Mouse (Mus musculus) heart, postnatal 25 days (tissue): ENCODE results near the gene Map2k5. TPM values are rescaled to one million over a fixed set of nuclear protein-coding genes. Genes with fewer than 3 reads are reported as not detected.

Experiments used
- DNase-seq: peaks from one replicate; pipeline ENCODE4 v3.0.0; 2022; ENCODE audit warnings: low spot score
- intact Hi-C: fragments of 180-260 bp; cut with DNase I; formaldehyde crosslinking; loops from one replicate; pipeline ENCODE4 v1.15.1; 2025
- total RNA-seq, 2 experiments: library from RNA; stranded (reverse); gene quantifications; 2 replicates each; pipeline ENCODE4 v1.2.3; 2021

Gene Map2k5
- total RNA-seq, 2 experiments from 2014 or later, result 18.7 to 19.8 TPM

DNA sequence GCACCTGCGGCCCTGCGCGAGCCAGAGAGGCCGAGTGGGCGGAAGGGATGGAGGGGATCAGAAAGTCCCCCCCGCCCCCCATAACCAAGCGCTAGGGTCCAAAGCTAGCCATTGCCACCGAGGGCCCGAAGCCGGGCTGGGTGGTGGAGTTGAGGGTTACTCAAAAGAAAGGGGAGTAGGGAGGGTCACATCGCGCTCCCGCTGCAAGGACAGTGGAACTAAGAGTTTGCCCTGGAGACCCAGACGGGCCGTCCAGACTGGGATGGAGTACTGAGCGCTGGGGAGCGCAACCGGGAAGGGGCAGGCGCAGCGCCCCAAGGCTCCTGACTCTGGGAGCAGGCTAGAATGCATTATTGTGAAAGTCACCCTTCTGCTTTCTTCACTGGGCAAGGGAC is 228.3 kb downstream of the Map2k5 start:
- DNase-seq, result no peak
- intact Hi-C loops, result no loop called here

DNA sequence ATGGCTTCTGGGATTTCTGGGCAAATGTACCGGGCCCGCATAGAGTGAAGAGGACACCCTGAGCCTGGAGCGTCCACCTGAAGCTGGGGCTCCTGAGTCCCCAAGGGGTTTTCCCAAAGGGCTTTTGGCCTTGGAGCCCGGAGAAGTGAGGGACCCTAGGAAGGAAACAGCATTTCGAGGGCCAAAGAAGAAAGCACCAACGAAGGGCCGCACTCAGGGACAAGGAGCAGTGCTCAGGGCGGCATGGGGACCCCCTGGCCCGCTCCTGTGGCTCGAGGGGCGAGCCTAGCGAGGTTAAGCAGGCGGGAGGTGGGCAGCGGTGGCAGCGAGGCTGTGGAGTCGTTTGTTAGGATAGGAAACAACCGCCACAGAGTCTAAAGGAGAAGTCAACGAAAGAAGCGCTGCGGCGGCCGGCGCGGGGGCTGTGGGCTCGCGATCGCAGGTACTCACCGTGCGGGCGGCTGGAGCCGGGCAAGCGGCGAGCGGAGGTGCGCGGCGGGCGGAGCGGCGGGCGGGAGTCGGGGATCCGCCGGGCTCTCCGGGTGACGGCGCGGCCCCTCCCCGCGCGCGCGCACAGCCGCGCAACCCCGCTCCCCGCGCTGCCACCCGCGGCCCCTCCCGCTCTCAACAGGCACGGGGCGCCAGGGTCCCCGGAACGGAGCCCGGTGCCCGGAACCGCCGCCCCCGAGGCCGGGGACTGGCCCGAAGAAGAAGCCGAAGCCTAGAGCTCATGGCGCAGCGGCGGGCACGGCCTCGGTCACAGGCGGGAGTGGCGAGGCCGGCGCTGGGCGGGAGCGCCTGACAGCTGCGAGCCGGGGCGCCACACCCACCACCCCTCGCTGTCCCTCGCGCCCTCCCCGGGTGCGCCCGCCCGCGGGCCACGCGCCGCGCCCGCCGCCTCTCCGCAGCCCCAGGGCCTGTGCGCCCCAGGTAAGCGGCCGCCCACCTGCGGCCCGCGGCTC is 229.0 kb downstream of the Map2k5 start, which contains the start of gene Skor1:
Skor1 (minus strand) TSS at position 552 of the 962 bp plus-strand sequence.
- intact Hi-C loops, result no loop called here

DNA sequence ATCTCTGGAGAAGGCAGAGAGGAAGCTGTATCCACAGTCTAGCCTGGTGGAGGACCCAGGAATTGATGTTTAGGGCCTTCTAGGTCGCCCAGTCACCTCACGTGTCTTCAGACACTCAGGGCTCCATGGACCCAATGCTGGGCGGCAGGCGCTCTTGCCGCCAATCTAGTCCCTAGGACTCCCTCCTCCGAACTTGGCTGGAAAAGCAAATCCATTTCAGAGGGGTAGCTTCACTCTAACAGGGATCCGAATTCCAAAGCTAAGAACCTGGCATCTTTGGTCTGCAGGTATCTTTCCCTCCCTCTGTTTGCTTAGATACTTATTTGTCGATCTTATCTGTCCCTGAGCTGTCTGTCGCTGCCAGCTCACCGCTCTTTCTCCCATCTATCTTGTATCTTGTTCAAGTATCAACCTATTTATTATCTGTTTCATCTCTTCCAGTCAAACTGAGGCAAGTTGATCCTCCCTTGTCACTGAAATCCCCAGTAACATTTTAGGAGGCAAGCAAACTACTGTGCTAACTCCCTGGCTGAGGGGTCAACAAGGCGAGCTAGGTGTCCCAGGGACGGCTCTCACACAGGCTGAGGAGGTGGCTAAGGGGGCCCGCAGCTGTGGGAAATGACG is 229.8 kb downstream of the Map2k5 start:
- intact Hi-C loops, result no loop called here
- DNase-seq, result no peak

More for the DNA sequence above, 229.0 kb downstream of the Map2k5 start, which contains the start of gene Skor1:
- no peak for DNase-seq

DNA sequence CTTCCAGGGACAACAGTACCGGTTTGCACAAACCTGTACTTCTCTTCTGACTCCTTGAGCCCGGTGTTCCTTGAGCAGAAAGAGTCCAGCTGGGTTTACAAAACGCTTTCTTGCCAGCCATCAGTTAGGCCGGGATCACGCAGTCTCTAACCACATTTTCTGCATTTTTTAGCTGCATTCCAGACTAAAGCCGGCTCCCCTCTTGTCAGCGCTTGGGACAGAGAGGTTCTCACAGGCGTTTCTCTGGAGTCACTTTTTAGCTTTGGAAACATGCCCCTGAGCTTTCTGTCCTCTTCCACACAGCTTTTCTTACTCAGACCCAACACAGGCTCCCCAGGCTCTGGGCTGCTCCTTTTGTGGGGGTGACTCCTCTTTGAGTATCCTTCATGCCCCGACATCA is 230.4 kb downstream of the Map2k5 start:
- DNase-seq, result no peak
- intact Hi-C loops, result no loop called here

DNA sequence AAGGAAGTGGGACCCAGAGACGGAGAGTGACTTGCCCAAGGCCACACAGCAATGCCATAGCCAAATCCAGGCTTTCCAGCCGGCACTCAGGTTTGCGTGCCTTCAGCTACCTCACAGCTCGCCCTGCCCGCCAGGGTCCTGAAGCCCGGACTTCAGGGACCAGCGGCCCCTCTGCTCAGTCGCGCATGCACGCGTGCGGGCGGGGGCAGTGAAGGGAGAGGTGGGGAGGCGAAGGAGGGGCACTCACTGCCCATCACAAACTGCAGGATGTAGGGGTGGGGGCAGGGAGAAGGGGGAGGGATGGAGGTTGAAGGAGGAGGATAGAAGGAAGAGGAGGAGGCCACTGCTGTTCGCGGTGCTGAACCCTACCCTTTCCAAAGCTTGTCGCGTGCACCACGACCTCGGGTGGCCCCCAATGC is 230.8 kb downstream of the Map2k5 start:
- intact Hi-C loops, result no loop called here
- DNase-seq, result no peak

DNA sequence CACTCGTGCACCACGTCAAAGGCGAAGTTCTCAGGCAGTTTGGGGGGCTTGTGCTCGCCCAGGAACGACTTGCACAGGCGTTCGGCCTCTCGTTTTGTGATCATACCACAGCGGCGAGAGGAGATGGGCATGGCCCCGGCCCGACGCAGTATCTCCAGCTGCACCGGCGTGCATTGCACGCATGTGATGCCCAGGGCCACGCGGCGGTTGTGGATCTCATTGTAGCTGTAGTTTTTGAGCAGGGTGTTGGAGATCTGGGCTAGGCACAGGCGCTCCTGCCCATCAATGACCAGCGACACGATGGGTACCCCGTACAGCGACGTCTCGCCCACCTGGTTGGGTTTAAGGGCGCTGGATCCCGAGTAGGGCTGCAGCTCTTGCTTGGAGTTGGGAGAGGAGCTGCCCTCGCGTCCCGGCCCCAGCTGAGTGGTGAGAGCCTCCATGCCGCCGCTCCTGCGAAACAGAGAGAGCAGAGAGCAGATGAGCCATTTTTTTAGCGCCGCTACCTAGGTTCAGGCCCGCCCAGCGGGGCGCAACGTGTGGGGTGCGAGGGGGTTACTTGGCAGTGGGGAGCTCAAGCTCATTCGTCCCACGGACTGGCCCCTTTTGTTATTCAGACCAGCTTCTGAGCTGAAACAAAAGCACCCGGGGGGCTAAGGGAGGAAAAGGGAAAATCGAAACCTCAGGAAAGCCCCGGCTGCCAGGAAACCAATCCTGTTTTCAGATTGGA is 231.4 kb downstream of the Map2k5 start:
- intact Hi-C loops, result no loop called here
- DNase-seq, result no peak

DNA sequence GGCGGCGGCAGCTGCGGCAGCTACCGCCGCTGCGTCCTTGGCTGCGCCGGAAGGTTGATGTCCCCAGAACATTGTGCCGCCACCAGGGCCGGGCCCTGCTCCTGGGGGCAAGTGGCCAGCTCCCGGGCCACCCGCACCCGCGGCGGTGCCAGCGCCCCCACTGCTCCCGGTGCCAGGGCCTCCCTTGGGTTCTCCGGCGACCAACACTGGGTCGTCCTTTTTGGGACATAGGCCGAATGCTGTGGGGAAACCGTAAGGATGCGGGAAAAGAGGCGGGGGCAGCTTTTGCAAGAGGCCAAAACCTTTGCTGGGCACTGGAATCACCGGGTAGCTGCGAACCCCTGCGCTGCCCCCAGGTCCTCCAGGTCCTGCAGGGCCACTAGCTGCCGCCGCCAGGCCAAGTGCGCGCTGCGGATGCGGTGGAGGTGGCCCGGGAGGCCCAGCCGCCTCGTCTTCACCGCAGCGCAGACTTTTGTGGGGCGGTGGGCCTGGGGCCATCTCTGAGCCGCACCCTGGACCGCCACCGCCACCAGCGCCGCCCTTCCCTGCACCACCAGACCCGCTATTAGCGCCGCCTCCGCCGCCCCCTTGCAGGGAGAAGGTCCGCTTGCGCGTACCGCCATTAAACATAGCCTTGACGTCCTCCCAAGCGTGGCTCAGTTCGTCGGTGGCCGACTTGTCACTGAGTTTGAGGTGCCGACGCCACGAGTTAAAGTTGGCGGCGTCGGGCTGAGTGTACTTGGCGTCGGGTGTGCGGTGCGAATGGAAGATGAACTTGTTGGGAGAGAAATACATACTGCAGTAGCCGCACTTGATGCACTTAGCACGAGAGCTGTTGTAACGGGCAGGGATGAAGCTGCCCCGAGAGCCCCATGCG is 232.2 kb downstream of the Map2k5 start:
- intact Hi-C loops, result no loop called here
- DNase-seq, result no peak

DNA sequence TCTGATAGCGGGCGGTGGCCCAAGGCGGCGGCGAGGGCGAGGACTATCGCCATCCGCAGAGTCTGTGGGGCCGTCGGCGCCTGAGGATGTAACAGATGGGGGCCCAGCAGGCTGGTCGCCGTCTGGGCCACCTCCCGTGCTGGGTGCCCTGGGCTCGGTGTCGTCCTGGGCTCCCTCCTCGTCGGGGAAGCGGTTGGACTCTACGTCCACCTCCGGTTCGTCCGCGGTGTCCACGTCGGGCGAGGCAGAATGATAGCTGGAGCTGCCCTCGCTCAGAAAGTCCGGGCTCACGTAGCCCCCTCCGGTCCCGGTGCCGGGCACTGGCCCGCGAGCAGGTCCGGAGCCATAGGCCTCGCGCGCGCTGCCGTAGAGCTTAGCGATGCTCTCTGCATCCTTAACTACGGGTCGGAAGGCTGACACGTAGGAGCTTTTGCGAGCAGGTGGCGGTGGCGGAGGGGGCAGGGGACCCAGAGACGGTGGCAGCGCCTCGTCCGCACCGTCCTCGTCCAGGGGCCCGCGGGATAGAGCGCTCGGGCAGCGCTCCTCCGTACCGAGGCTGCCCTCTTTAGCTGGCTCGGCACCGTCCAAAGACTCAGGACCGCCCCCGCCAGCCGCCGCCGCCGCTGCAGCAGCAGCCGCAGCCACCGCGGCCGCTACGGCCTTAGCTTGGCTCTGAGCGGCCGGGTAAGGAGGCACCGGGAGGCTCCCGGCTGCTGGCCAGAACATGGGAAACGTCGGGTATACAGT is 233.0 kb downstream of the Map2k5 start:
- intact Hi-C loops, result no loop called here
- DNase-seq, result no peak

DNA sequence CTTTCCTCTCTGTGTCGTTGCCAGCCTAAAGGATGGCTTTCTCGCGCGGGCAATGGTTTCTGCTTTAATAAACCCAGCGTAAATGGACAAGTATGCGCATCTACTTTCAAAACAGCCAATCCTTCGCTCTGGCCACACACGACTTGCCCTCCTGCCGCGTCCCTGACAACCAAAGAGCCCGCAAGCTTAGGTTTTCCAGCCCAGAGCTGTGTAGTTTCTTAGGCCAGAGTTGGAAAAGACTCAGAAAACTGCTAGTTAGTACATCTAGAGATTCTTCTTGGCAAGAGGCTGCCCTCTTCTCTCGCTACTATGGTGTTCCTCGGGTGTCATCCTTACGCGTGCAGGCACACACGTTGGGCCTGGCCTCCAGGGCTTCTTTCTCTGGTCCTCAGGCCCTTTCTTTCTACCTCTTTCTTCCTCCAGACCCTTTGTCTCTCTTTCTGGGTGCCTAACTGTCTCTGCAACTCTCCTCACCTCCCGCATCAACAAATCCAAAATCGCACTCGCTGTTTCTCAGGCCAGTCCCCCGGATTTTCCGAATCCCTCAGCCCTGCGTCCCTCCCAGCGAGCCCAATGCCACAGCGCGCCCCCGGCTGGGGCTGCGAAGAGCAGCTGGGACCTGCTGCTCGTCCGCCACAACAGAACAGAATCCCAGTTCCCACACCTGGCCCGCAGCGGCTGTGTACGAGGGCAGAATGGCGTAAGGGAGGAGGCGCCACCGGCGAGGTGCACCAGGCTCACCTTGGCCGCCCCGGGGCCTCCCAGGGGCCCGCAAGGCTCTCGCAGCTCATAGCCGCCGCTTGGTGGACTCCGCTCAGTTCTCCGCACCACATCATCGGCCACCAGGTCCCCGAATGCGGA is 233.8 kb downstream of the Map2k5 start:
- intact Hi-C loops, result no loop called here
- DNase-seq, result no peak

DNA sequence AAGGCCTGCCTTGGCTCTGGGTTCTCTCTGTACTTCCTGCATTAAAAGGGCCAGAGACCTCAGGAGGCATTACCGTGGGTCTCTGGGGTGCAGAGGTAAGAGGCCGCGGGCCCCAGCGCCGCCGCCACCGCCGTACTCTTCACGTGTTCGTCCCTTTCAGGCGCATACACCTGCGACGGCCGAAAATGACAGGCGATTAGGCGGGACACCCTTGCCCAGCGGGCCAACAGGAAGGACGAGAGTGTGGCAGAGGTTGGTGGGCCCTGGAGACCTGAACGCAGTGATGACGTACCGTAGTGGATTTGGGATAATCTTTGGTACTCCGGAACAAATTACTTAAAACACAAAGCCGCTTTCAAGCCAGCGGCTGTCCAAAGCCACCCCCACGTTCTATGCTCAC is 234.5 kb downstream of the Map2k5 start:
- intact Hi-C loops, result no loop called here
- DNase-seq, result no peak

DNA sequence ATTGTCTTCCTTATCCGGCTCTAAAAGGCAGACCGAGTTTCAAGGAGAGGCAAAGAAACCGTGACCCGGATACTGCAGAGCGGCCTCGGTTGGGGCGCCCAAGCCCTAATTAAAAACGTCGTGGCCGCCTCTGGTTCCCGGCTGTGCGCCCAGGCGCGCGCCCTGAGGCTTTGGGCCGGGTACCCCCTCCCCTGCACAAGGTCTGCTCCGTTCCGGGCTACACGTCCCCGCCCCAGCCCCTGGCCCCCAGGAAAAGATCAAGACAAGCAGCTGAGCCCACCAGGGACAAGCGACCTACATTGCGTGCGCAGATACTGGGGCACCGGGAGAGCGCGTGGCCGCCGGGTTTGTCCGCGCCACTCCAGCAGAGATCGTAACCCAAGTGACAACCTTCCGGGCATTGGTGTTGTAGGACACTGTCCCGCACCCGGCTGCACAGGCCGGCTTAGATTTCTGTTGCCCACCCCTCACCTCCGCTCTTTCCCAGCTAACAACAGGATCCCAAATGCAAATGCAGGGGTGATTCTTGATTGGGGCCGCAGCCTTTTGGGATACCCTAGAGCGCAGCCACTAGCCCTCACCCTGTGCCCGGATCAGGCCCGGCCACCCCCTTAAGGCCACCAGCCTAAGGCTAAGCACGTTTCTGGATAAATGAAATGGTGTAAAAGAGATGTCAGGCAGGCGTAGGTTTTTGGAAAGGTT is 235.2 kb downstream of the Map2k5 start:
- intact Hi-C loops, result no loop called here
- DNase-seq, result no peak

DNA sequence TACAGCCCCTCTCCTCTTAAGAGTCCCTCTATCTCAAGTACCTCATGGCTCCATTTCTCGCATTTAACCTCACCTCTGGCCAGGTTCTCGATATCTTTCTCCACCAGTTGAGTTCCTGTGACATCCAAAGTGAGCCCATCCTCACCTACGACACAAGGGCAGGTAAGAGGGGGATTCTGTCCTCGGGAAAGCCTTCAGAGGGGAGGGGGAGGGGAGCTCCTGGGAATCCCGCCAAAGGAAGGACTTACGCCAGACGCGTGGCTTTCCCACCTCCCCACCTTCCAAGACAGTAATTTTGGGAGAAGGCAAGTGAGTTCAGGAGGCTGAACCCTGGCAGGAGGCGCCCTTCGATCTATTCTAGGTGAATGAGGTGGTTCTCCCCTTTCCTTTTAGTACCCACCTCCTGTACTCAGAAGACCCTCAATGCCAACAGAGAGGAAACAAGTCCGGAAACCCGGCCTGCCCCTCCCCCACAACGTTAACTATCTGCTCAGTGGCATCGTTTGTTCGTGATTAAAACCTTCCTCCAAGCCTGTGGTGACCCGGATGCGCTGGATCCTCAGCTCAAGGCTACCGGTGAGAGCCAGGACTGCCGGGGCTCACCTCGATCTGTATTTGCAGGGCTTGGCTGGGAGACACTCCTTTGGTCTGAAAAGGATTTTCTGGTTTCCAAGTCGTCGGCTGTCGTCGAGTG is 235.9 kb downstream of the Map2k5 start:
- intact Hi-C loops, result no loop called here
- DNase-seq, result no peak

DNA sequence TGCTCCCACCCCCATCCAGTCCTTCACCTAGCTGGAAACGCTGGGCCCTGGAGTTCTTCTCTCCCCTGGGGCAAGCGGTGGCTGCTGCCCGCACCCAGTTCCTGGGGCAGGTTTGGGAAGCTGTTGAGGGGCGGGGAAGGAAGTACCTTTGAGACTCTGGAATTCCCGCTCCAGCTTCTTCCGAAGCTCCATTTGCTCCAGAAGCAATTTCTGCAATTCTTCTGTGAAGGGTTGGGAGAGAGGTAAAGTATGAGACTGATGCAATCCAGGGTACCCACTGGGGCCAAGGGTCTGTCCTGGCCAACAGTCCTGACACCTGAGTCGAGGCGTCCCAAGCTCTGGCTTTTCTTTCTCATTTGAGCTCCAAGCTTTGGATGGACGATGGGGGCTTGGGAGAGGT is 237.5 kb downstream of the Map2k5 start:
- intact Hi-C loops, result no loop called here
- no peak for DNase-seq

DNA sequence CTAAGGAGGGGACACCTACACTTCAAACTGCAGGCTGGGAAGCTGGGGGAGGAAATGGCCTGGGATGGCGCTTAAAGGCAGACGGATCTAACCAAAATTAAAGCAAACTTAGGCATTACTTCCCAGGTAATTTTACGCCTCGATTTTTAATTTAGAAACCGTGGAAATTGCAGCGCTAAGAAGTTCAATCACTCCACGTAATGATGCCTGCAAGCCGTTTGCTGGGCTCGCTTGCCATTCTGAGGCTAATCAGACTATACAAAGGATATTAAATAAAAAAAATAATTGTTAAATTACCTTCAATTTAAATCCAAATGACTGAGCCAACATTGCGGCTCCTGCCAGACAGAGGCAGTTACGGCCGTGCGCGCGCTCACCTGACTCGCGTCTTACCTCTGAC is 238.0 kb downstream of the Map2k5 start:
- intact Hi-C loops, result loop anchor here (5.0 kb wide), 2 partner anchors 463 to 703 kb away; partner anchors contain the start of genes Aagab and Iqch
- no peak for DNase-seq

DNA sequence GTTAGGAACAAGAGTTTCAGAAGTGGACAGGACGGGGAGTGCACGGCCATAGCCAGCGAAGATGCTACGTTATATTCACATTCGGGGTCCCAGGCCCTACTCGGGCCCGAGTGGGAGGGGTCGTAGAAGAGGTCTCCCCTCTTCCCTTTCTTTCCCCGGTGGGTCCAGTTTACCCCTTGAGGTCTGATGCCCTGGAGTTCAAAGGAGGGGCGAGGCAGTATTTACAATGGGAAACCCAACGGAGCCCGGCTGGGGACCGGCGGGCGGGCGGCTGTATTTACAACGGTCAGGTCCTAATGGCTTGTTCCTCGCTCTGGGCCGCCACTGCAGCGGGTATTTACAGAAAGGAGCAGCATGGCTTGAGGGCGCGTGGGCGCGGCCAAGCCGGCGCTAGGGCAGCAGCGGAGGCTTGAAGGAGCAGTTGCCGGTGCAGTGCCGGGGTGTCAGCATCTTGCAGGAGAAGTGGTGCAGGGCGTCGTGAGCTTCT is 239.2 kb downstream of the Map2k5 start:
- intact Hi-C loops, result loop anchor here (5.0 kb wide), 2 partner anchors 464 to 704 kb away; partner anchors contain the start of genes Aagab and Iqch
- DNase-seq, result no peak

DNA sequence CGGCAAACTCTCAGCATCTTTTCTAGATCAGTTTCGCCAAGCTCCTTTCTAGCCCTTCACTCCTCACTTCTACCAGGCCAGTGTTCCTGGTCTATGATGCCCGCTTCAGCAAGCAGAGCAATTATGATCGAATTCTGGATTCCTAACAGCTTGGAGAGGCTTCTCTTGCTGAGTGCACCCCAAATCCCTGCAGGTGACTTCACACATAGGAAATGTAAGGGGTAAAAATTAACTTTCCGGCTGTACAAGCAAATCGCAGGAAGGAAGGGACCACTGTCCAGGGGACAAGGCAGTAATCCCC is 240.1 kb downstream of the Map2k5 start:
- intact Hi-C loops, result loop anchor here (5.0 kb wide), 2 partner anchors 465 to 705 kb away; partner anchors contain the start of genes Aagab and Iqch
- no peak for DNase-seq
